Mouse (Mus musculus) monocyte, adult 59 days (primary cell): Measurements from ENCODE around the gene Gm14288. TPM values are rescaled to one million over a fixed set of nuclear protein-coding genes. Genes with fewer than 3 reads are reported as not detected.

ENCODE experiments used
- total RNA-seq, 2 experiments: library from RNA; stranded (reverse); gene quantifications; one replicate each; pipeline ENCODE4 v1.2.4; 2023

The Gm14288 gene
- total RNA-seq, result 1 to 10 TPM in 1 of 2 experiments, not detected in 1; 2.2 TPM

DNA sequence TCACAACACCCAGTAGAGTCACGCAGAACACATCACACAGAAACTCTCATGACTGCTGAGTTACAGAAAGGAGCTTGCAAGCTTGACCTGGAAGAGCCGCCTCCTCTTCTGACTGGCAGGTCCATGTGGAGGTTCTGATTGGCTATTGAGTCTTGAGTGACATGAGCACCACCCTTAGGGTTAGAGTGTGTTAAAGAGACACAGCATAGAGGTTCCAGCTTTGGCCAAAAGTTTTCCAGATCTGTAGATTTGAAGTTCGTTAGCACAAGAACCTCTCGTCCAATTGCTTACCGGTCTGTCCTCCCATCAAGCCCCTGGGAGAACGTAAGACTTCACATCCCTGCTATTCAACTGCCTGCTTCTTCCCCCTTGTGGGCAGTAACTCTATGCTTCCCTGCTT is at the start of gene Gm14288:
TSS of gene Gm14288 (minus strand) at position 101 of the 400 bp plus-strand sequence.

GRCm38 (mm10) chr2:175741237-175741636 is 59.7 kb downstream of the Gm14288 start, which contains the start of gene Gm2007:
Gm2007 (plus strand) TSS chr2:175741537.

Other genes with a start within 250 kb of the Gm14288 start
- not detected for gene Gm11007, start 157.1 kb downstream of the Gm14288 start, total RNA-seq
- gene Zfp969, start 97.4 kb downstream of the Gm14288 start, total RNA-seq, result 1 to 10 TPM in 1 of 2 experiments, not detected in 1; 3.8 TPM
- gene Gm2007, start 59.6 kb downstream of the Gm14288 start, total RNA-seq, result not detected
- 1 to 10 TPM; 4.8 to 7.6 TPM for gene Gm6710, start 68.1 kb upstream of the Gm14288 start, total RNA-seq
- gene Zfp966, start 130.0 kb upstream of the Gm14288 start, total RNA-seq, result 1 to 10 TPM; 1.1 to 1.7 TPM
- 1 to 10 TPM in 1 of 2 experiments, under 1 TPM in 1; 0.86 to 2.3 TPM for gene Gm2026, start 164.2 kb upstream of the Gm14288 start, total RNA-seq